Mouse (Mus musculus) midbrain, embryonic 10.5 days (tissue): ENCODE measurements around the gene Trpm3. TPM values are rescaled to one million over a fixed set of nuclear protein-coding genes. Genes with fewer than 3 reads are reported as not detected.

Source experiments
- DNase-seq: peaks from one replicate; pipeline ENCODE4 v3.0.0-alpha.2; 2017; ENCODE audit warnings: low spot score
- H3K27ac ChIP-seq: fragments of 300-500 bp; sonication (generic); replicated peaks from 2 replicates; pipeline ENCODE4 v1.5.1; 2016; ENCODE audit warnings: mild to moderate bottlenecking
- H3K27me3 ChIP-seq: fragments of 300-500 bp; sonication (generic); 2 replicates; pipeline ENCODE4 v1.6.1; 2016; ENCODE audit warnings: low read depth, mild to moderate bottlenecking; ENCODE audit not compliant: poor library complexity, severe bottlenecking
- H3K36me3 ChIP-seq: fragments of 300-500 bp; sonication (generic); 2 replicates; pipeline ENCODE4 v1.6.1; 2016; ENCODE audit warnings: mild to moderate bottlenecking, moderate library complexity
- H3K4me1 ChIP-seq: fragments of 300-500 bp; sonication (generic); 2 replicates; pipeline ENCODE4 v1.6.1; 2016
- H3K4me3 ChIP-seq: fragments of 300-500 bp; sonication (generic); 2 replicates; pipeline ENCODE4 v1.5.1; 2016; ENCODE audit warnings: mild to moderate bottlenecking, moderate library complexity
- H3K9me3 ChIP-seq: fragments of 300-500 bp; sonication (generic); replicated peaks from 2 replicates; pipeline ENCODE4 v1.6.1; 2016; ENCODE audit warnings: mild to moderate bottlenecking
- WGBS: fragments of 180-500 bp; shearing (Covaris S2); methylation state at CpG from one replicate; pipeline ENCODE4 v1.1.7; 2016; 5-methylcytosine and 5-hydroxymethylcytosine counted together
- polyA plus RNA-seq: library from polyadenylated mRNA; unstranded; fragments of >200 nt; fragmentation: Nextera tagmentation; extraction: Ambion mirVana; gene quantifications from 2 replicates; pipeline ENCODE4 v1.2.1, GENCODE M21; 2016

Trpm3 gene
- polyA plus RNA-seq, 1 experiment from 2014 or later = 4.4 TPM

DNA sequence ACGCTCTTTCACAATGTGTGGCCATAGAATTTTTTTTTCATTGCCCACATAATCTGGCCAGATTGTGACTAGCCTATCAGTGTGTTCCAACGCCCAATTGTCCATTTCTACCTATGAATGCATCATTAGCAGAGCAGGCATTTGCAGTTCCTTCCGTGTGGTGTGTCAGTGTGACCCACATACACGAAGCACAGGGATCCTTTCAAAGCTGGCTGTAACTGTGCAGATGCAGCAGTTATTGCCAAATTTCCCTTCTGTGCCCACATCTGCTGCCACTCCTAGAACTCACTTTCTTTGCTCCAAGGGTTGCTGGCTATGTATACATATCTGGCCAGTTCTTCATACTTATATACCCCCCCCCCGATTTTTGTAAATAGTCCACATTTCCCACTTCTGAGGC is 834.9 kb downstream of the Trpm3 start:
- no peak overlapping the region for H3K4me3 ChIP-seq
- no peaks in the 10 kb centered on the region for H3K36me3 ChIP-seq
- WGBS = 91% methylated on average over 5 of the region's 5 CpGs
- no peak for DNase-seq
- H3K27me3 ChIP-seq = no peaks in the 10 kb centered on the region
- H3K9me3 ChIP-seq = no peaks in the 10 kb centered on the region
- no peak overlapping the region for H3K27ac ChIP-seq
- H3K4me1 ChIP-seq = no peaks in the 10 kb centered on the region

- Histone ChIP-seq H3K4me3 (no peak overlapping the region), H3K9me3 (no peaks in the 10 kb centered on the region), H3K4me1 (no peaks in the 10 kb centered on the region), H3K27ac (no peak overlapping the region), H3K27me3 (no peaks in the 10 kb centered on the region), H3K36me3 (no peaks in the 10 kb centered on the region)
- DNase-seq = no peak
- 92% methylated on average over 5 of the region's 5 CpGs for WGBS
Observed at GRCm38 (mm10) chr19:22975801-22976200, 837.0 kb downstream of the Trpm3 start.

DNA sequence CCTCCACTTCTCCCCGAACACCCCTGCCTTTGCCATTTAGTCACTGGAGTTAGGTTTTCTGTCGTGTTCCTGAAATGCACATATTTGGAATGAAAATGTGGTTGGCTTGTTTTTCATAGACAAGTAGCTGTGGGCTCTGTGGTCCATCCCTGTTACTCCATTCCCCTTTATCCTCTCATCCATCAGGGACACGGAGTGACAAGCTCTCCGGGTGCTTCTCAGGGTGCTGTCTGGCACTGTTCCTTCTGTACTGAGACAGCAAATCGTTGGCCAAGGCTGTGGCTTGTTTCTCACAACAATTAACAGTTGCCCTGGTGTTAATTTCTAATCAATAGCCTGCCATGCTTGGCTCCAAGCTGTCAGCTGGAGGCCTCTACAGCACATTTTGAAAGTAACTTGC is 838.7 kb downstream of the Trpm3 start:
- Histone ChIP-seq H3K36me3 (no peaks in the 10 kb centered on the region), H3K4me3 (no peak overlapping the region), H3K4me1 (no peaks in the 10 kb centered on the region), H3K27ac (no peak overlapping the region), H3K9me3 (no peaks in the 10 kb centered on the region), H3K27me3 (no peaks in the 10 kb centered on the region)
- 77% methylated on average over 5 of the region's 5 CpGs for WGBS
- no peak for DNase-seq

GRCm38 (mm10) chr19:22978763-22979162 is 839.9 kb downstream of the Trpm3 start:
- 89% methylated on average over 7 of the region's 7 CpGs for WGBS
- Histone ChIP-seq H3K27me3 (no peaks in the 10 kb centered on the region), H3K36me3 (no peaks in the 10 kb centered on the region), H3K4me3 (no peak overlapping the region), H3K27ac (no peak overlapping the region), H3K9me3 (no peaks in the 10 kb centered on the region), H3K4me1 (no peaks in the 10 kb centered on the region)
- DNase-seq = no peak

- no peak overlapping the region for H3K27ac ChIP-seq
- no peaks in the 10 kb centered on the region for H3K9me3 ChIP-seq
- no peak for DNase-seq
- no peaks in the 10 kb centered on the region for H3K4me1 ChIP-seq
- 76% methylated on average over 1 of the region's 1 CpGs for WGBS
- H3K4me3 ChIP-seq = no peak overlapping the region
- H3K27me3 ChIP-seq = no peaks in the 10 kb centered on the region
- no peaks in the 10 kb centered on the region for H3K36me3 ChIP-seq
Observed at GRCm38 (mm10) chr19:22979191-22979590, 840.3 kb downstream of the Trpm3 start.

- no peak overlapping the region for H3K27ac ChIP-seq
- WGBS = 94% methylated on average over 12 of the region's 12 CpGs
- H3K9me3 ChIP-seq = no peaks in the 10 kb centered on the region
- DNase-seq = no peak
- no peak overlapping the region for H3K4me3 ChIP-seq
- H3K27me3 ChIP-seq = no peaks in the 10 kb centered on the region
- H3K36me3 ChIP-seq = no peaks in the 10 kb centered on the region
- no peaks in the 10 kb centered on the region for H3K4me1 ChIP-seq
Observed at GRCm38 (mm10) chr19:22987914-22988313, 849.1 kb downstream of the Trpm3 start.

DNA sequence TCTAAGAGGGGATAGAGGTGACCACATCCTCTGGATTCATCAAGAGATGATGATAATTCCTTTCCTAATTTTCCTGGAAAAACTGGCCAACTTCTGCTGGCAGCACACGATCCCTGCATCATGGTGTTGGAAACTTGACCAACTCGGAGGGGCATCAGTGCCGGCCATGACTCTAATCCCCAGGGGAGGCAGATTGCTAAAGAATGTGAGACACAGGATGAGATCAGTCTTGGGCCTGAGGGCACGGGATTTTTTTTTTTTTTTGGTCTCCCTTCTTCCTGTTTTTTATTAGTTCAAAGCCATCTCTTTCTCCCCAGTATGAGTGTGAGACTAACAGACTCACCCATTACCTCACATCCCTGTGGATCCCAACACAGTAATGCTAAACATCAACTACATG is 855.1 kb downstream of the Trpm3 start:
- H3K27me3 ChIP-seq = no peaks in the 10 kb centered on the region
- no peaks in the 10 kb centered on the region for H3K36me3 ChIP-seq
- H3K4me3 ChIP-seq = no peak overlapping the region
- no peaks in the 10 kb centered on the region for H3K4me1 ChIP-seq
- H3K9me3 ChIP-seq = no peaks in the 10 kb centered on the region
- H3K27ac ChIP-seq = no peak overlapping the region
- 81% methylated on average over 4 of the region's 4 CpGs for WGBS
- no peak for DNase-seq

- Histone ChIP-seq H3K27me3 (no peaks in the 10 kb centered on the region), H3K27ac (no peak overlapping the region), H3K9me3 (no peaks in the 10 kb centered on the region), H3K4me1 (no peaks in the 10 kb centered on the region), H3K36me3 (no peaks in the 10 kb centered on the region), H3K4me3 (no peak overlapping the region)
- no peak for DNase-seq
- WGBS = 94% methylated on average over 5 of the region's 5 CpGs
Observed at GRCm38 (mm10) chr19:22994531-22994930, 855.7 kb downstream of the Trpm3 start.

- 90% methylated on average over 1 of the region's 1 CpGs for WGBS
Observed at GRCm38 (mm10) chr19:23000293-23000692, 861.4 kb downstream of the Trpm3 start.

DNA sequence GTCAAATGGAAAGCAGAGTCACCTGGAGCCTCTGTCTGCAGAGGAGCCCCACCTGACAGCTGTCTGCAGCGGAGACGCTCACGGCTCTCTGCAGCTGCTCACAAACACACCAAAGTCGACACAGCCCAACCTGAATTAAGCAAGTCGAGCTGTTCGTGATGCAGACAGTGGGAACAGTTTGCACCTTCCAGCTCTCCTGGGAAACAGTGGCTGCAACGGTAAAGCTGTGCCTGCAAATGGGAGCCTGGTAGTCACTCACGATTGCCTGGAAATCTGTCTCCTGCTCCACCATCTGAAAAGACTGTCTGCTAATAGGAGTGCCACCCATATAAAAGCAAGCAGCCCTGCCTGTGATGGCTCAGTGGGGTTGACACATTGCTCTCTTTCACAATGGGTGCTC is 865.0 kb downstream of the Trpm3 start:
- H3K9me3 ChIP-seq = no peaks in the 10 kb centered on the region
- H3K36me3 ChIP-seq = no peaks in the 10 kb centered on the region
- no peaks in the 10 kb centered on the region for H3K27me3 ChIP-seq
- H3K4me3 ChIP-seq = no peak overlapping the region
- H3K27ac ChIP-seq = no peak overlapping the region
- 63% methylated on average over 8 of the region's 8 CpGs for WGBS
- H3K4me1 ChIP-seq = no peaks in the 10 kb centered on the region
- DNase-seq = no peak

More at GRCm38 (mm10) chr19:23000293-23000692, 861.4 kb downstream of the Trpm3 start:
- Histone ChIP-seq H3K4me3 (no peak overlapping the region), H3K4me1 (no peaks in the 10 kb centered on the region), H3K27ac (no peak overlapping the region), H3K27me3 (no peaks in the 10 kb centered on the region), H3K9me3 (no peaks in the 10 kb centered on the region), H3K36me3 (no peaks in the 10 kb centered on the region)
- no peak for DNase-seq

GRCm38 (mm10) chr19:23005851-23006250 is 867.0 kb downstream of the Trpm3 start:
- Histone ChIP-seq H3K27ac (no peak overlapping the region), H3K9me3 (no peaks in the 10 kb centered on the region), H3K4me3 (no peak overlapping the region), H3K4me1 (no peaks in the 10 kb centered on the region), H3K36me3 (no peaks in the 10 kb centered on the region), H3K27me3 (no peaks in the 10 kb centered on the region)
- WGBS = 91% methylated on average over 7 of the region's 7 CpGs
- DNase-seq = no peak

DNA sequence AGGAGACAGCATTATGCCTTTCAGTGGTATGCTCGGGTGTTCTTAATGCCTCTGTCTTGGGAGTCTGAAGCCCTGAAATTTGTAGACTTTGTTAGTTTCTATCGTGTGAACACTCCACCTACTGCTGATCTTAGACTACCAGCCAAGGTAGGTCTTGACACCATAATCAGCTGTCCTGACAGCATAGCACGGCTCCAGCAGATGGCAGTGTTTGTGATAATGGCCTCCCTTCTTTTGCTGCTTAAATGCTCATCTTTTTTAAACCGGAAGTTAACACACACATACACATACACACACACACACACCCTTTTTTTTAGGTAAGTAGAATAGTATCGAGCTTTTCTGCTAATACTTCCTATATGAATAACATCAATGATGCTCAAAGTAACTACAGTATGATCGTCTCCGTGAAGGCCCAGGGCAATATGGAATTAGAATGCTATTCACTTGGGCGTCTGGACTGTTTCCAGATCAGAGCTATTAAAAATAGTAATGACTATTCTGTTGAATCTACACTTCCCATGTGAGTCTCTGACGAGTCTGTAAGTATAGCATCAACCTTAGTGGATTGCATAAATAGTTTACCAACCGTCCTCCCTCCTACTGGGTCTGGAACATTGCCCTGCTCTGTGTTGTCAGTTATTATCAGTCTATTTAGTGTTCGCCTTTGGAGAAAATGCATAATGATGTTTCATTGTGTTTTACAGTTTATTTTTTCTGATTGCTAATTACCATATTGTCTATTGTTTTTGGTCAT is 867.8 kb downstream of the Trpm3 start:
- H3K9me3 ChIP-seq = no peaks in the 10 kb centered on the region
- 81% methylated on average over 11 of the region's 11 CpGs for WGBS
- DNase-seq = no peak
- no peak overlapping the region for H3K27ac ChIP-seq
- no peaks in the 10 kb centered on the region for H3K27me3 ChIP-seq
- H3K36me3 ChIP-seq = no peaks in the 10 kb centered on the region
- no peak overlapping the region for H3K4me3 ChIP-seq
- H3K4me1 ChIP-seq = no peaks in the 10 kb centered on the region

- Histone ChIP-seq H3K4me1 (no peaks in the 10 kb centered on the region), H3K36me3 (no peaks in the 10 kb centered on the region), H3K27ac (no peak overlapping the region), H3K27me3 (no peaks in the 10 kb centered on the region), H3K9me3 (no peaks in the 10 kb centered on the region), H3K4me3 (no peak overlapping the region)
- WGBS = no CpG with 5 or more reads among the region's 2 CpGs
- DNase-seq = no peak
Observed at GRCm38 (mm10) chr19:23013695-23014094, 874.8 kb downstream of the Trpm3 start.

- H3K27me3 ChIP-seq = no peaks in the 10 kb centered on the region
- no peak overlapping the region for H3K4me3 ChIP-seq
- H3K36me3 ChIP-seq = no peaks in the 10 kb centered on the region
- WGBS = 55% methylated on average over 3 of the region's 3 CpGs
- DNase-seq = no peak
- no peaks in the 10 kb centered on the region for H3K9me3 ChIP-seq
- no peaks in the 10 kb centered on the region for H3K4me1 ChIP-seq
- H3K27ac ChIP-seq = no peak overlapping the region
Observed at GRCm38 (mm10) chr19:23015516-23015915, 876.7 kb downstream of the Trpm3 start.
